Mouse (Mus musculus): Measurements from ENCODE around the gene Nuak1. TPM values are rescaled to one million over a fixed set of nuclear protein-coding genes. Genes with fewer than 3 reads are reported as not detected.

Gene Nuak1
- polyA plus RNA-seq, 1 experiment = 0.43 TPM

DNA sequence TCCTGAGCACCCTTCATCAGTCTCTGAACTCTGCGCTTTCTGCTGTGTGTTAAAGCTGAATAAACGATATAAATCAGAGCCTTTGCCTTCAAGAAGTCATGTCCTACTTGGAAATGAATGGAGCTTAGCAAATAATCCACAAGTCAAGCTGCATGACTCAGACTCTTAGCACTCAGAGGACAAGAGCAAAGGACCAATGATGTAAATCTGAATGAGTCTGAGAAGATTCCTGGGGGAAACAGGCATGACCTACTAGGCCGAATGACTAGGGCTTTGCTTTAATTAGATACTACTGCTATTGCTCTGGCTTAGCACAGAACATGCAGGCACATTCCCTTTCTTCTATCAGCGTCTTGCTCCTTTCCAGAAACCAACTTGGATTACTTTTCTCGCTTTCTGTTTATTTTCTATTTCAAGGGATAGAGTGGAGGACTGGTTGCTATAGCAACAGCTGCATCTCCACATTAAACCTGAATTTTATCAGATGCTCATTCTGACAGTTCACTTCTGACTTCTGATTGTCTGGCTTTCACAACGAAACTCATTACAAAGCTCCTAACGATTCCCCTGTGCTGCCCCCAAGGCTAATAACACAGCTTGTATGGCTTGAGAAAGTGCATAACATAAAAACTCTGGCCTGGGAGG is 40.2 kb downstream of the Nuak1 start:
- Histone ChIP-seq H3K4me1 (peaks cover 28% of the 10 kb centered on the region), H3K27me3 (replicated peaks) (peaks cover 38% of the 10 kb centered on the region), H3K9me3 (peaks cover 2% of the 10 kb centered on the region; the same call in 1 of the 2 replicates), H3K36me3 (replicated peaks; ENCODE audit: low read length) (no peaks in the 10 kb centered on the region), H3K4me3 (replicated peaks) (no peak overlapping the region)
- no peak for TF ChIP-seq GATA1 (IDR thresholded peaks at IDR 0.05; ENCODE audit: borderline replicate concordance, low read length)
- no peak for TF ChIP-seq FLI1 (IDR thresholded peaks at IDR 0.05; ENCODE audit: low read length)

DNA sequence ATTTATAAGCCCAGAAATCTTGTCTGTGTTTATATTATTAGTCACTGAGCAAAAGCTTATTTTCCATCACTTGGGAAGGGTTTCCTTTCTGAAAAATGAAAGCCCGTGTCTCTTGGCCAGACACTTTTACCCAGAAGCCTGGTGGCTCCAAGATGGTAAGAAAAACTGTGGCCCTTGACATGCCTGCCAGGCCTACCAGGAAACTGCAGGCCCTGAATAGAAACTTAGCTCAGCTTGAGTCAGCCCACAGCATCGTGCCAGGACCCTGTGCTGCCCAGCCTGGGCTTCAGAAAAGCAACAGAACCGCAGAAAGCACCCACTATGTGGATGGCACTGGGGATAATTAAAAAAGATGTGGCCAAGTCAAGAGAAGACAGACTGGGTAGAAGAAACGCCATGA is 43.1 kb downstream of the Nuak1 start:
- Histone ChIP-seq H3K9me3 (peaks cover 2% of the 10 kb centered on the region; the same call in 1 of the 2 replicates), H3K4me3 (replicated peaks) (no peak overlapping the region), H3K27me3 (replicated peaks) (peaks cover 40% of the 10 kb centered on the region), H3K4me1 (peaks cover 42% of the 10 kb centered on the region), H3K36me3 (replicated peaks; ENCODE audit: low read length) (no peaks in the 10 kb centered on the region)
- TF ChIP-seq FLI1 (IDR thresholded peaks at IDR 0.05; ENCODE audit: low read length) (no peak), GATA1 (IDR thresholded peaks at IDR 0.05; ENCODE audit: borderline replicate concordance, low read length) (no peak)

DNA sequence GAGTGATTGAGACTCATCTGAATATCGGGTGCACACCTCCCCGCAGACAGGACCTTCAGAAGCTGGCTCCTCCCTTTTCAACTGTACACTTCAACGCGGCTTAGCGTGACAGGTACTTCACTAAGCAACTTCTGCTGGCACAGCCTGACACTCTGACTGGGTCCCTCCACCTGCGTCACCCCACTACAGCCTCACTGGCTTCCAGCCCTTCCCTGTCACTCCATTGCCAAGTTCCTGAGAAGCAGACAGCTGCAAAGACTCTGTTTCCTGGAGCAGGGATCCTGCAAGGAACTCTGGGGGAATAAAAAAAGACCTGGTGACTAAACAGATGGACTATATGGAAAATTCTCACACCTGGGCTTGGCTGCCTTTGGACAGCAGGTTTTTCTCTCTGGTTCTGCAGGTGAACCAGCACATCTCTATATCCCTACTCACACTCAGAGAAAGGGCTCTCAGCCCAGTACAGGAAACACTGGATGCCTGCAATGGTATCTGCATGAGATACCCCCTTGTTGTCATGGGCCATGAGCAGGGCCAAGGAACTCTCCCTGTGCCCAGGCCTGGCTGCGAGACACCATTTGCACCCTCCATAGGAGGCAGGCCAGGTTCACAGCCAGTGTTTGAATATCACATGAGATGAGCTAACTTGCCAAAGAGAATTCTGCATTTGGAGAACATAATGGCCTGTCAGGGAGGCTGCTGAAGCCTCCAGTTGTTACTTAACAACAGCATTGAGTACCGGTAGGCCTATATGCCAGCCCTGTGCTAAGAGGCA is 44.3 kb downstream of the Nuak1 start:
- Histone ChIP-seq H3K36me3 (replicated peaks; ENCODE audit: low read length) (no peaks in the 10 kb centered on the region), H3K27me3 (replicated peaks) (peaks cover 44% of the 10 kb centered on the region), H3K4me1 (peaks cover 38% of the 10 kb centered on the region), H3K9me3 (peaks cover 2% of the 10 kb centered on the region; the same call in 1 of the 2 replicates), H3K4me3 (replicated peaks) (no peak overlapping the region)
- TF ChIP-seq GATA1 (IDR thresholded peaks at IDR 0.05; ENCODE audit: borderline replicate concordance, low read length) = no peak
- TF ChIP-seq FLI1 (IDR thresholded peaks at IDR 0.05; ENCODE audit: low read length) = no peak

GRCm38 (mm10) chr10:84395259-84395658 is 45.1 kb downstream of the Nuak1 start:
- TF ChIP-seq FLI1 (IDR thresholded peaks at IDR 0.05; ENCODE audit: low read length) = no peak
- no peak for TF ChIP-seq GATA1 (IDR thresholded peaks at IDR 0.05; ENCODE audit: borderline replicate concordance, low read length)
- no peak overlapping the region for H3K4me3 ChIP-seq (replicated peaks)
- H3K27me3 ChIP-seq (replicated peaks) = peaks cover 44% of the 10 kb centered on the region
- peaks cover 2% of the 10 kb centered on the region; the same call in 1 of the 2 replicates for H3K9me3 ChIP-seq
- H3K36me3 ChIP-seq (replicated peaks; ENCODE audit: low read length) = no peaks in the 10 kb centered on the region
- H3K4me1 ChIP-seq = peaks cover 41% of the 10 kb centered on the region

DNA sequence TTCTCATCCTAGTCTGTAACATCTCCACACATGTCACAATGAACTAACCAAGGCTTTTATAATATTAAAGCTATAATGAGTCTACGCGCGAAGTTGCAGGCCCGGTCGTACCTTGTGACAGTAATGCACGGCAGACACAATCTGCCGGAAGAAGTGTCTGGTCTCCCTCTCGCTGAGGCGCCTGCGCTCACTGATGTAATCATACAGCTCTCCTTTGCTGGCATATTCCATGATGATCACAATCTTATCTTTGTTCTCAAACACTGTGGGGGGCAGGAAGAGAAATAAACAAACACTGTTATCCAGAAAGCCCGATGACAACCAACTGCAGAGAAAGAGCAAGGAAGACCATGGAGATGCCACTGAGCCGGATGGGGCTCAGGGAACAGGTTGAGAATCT is 46.5 kb downstream of the Nuak1 start:
- TF ChIP-seq GATA1 (IDR thresholded peaks at IDR 0.05; ENCODE audit: borderline replicate concordance, low read length) (no peak), FLI1 (IDR thresholded peaks at IDR 0.05; ENCODE audit: low read length) (no peak)
- peaks cover 51% of the 10 kb centered on the region for H3K27me3 ChIP-seq (replicated peaks)
- no peaks in the 10 kb centered on the region for H3K9me3 ChIP-seq
- peaks cover 51% of the 10 kb centered on the region for H3K4me1 ChIP-seq
- H3K4me3 ChIP-seq (replicated peaks) = no peak overlapping the region
- H3K36me3 ChIP-seq (replicated peaks; ENCODE audit: low read length) = no peaks in the 10 kb centered on the region

- H3K4me1 ChIP-seq = peaks cover 54% of the 10 kb centered on the region
- no peaks in the 10 kb centered on the region for H3K9me3 ChIP-seq
- H3K36me3 ChIP-seq (replicated peaks; ENCODE audit: low read length) = no peaks in the 10 kb centered on the region
- no peak overlapping the region for H3K4me3 ChIP-seq (replicated peaks)
- no peak for TF ChIP-seq FLI1 (IDR thresholded peaks at IDR 0.05; ENCODE audit: low read length)
- no peak for TF ChIP-seq GATA1 (IDR thresholded peaks at IDR 0.05; ENCODE audit: borderline replicate concordance, low read length)
- peaks cover 56% of the 10 kb centered on the region for H3K27me3 ChIP-seq (replicated peaks)
Observed at GRCm38 (mm10) chr10:84393405-84393804, 47.0 kb downstream of the Nuak1 start.

- TF ChIP-seq FLI1 (IDR thresholded peaks at IDR 0.05; ENCODE audit: low read length) (no peak), GATA1 (IDR thresholded peaks at IDR 0.05; ENCODE audit: borderline replicate concordance, low read length) (no peak)
- Histone ChIP-seq H3K4me1 (peaks cover 60% of the 10 kb centered on the region), H3K36me3 (replicated peaks; ENCODE audit: low read length) (no peaks in the 10 kb centered on the region), H3K9me3 (no peaks in the 10 kb centered on the region), H3K27me3 (replicated peaks) (peaks cover 63% of the 10 kb centered on the region), H3K4me3 (replicated peaks) (no peak overlapping the region)
Observed at GRCm38 (mm10) chr10:84392723-84393081, 47.7 kb downstream of the Nuak1 start.

- peaks cover 68% of the 10 kb centered on the region for H3K27me3 ChIP-seq (replicated peaks)
- no peaks in the 10 kb centered on the region for H3K9me3 ChIP-seq
- H3K4me1 ChIP-seq = peaks cover 62% of the 10 kb centered on the region
- H3K4me3 ChIP-seq (replicated peaks) = no peak overlapping the region
- no peak for TF ChIP-seq FLI1 (IDR thresholded peaks at IDR 0.05; ENCODE audit: low read length)
- no peak for TF ChIP-seq GATA1 (IDR thresholded peaks at IDR 0.05; ENCODE audit: borderline replicate concordance, low read length)
- H3K36me3 ChIP-seq (replicated peaks; ENCODE audit: low read length) = no peaks in the 10 kb centered on the region
Observed at GRCm38 (mm10) chr10:84392027-84392722, 48.2 kb downstream of the Nuak1 start.

- Histone ChIP-seq H3K4me1 (peaks cover 63% of the 10 kb centered on the region), H3K36me3 (replicated peaks; ENCODE audit: low read length) (no peaks in the 10 kb centered on the region), H3K4me3 (replicated peaks) (no peak overlapping the region), H3K9me3 (no peaks in the 10 kb centered on the region), H3K27me3 (replicated peaks) (peaks cover 79% of the 10 kb centered on the region)
- TF ChIP-seq FLI1 (IDR thresholded peaks at IDR 0.05; ENCODE audit: low read length) (no peak), GATA1 (IDR thresholded peaks at IDR 0.05; ENCODE audit: borderline replicate concordance, low read length) (no peak)
Observed at GRCm38 (mm10) chr10:84389707-84390106, 50.7 kb downstream of the Nuak1 start.

Data from megakaryocyte, embryonic 14.5 days (primary cell).